Mouse (Mus musculus) kidney, adult 2 months (tissue): ENCODE measurements at regions not wholly inside any gene's neighbourhood (a gene's known extent, or its start where the extent isn't known, plus 50 kb on each side); places are given as distances from the start of the nearest gene placed in this dataset.

Experiments used
- DNase-seq: peaks from one replicate; pipeline ENCODE4 v3.0.0; 2021
- H3K27ac ChIP-seq: fragments of 200-500 bp; 2 replicates; pipeline ENCODE4 v1.5.1; 2012; ENCODE audit warnings: low read depth, low read length, control low read depth, inconsistent platforms; ENCODE audit not compliant: insufficient read depth
- H3K27me3 ChIP-seq: fragments of 200-500 bp; replicated peaks from 2 replicates; pipeline ENCODE4 v1.6.1; 2012; ENCODE audit warnings: mild to moderate bottlenecking, moderate library complexity, low read length, inconsistent platforms; ENCODE audit not compliant: control insufficient read depth, insufficient read depth
- H3K36me3 ChIP-seq: fragments of 200-500 bp; 2 replicates; pipeline ENCODE4 v1.6.1; 2012; ENCODE audit warnings: mild to moderate bottlenecking, moderate library complexity, low read length, inconsistent platforms; ENCODE audit not compliant: control insufficient read depth, insufficient read depth
- H3K4me1 ChIP-seq: fragments of 200-500 bp; 2 replicates; pipeline ENCODE4 v1.6.1; 2011; ENCODE audit warnings: low read length; ENCODE audit not compliant: control insufficient read depth, insufficient read depth
- H3K4me3 ChIP-seq: fragments of 200-500 bp; 2 replicates; pipeline ENCODE4 v1.5.1; 2011; ENCODE audit warnings: mild to moderate bottlenecking, low read depth, low read length, control low read depth; ENCODE audit not compliant: insufficient read depth
- CTCF ChIP-seq: fragments of 200-500 bp; conservative IDR thresholded peaks from 2 replicates; pipeline ENCODE4 v1.5.1; 2011; ENCODE audit warnings: low read depth, mild to moderate bottlenecking, control low read depth, low read length, moderate library complexity, mixed read lengths; ENCODE audit not compliant: insufficient read depth, insufficient read length
- POLR2A ChIP-seq: fragments of 200-500 bp; IDR thresholded peaks from one replicate; pipeline ENCODE4 v1.6.1; 2011; ENCODE audit warnings: low read depth, low read length, control low read depth
- WGBS: fragments of 180-500 bp; shearing (Covaris S2); methylation state at CpG from one replicate; pipeline ENCODE4 v1.1.7; 2018; 5-methylcytosine and 5-hydroxymethylcytosine counted together

DNA sequence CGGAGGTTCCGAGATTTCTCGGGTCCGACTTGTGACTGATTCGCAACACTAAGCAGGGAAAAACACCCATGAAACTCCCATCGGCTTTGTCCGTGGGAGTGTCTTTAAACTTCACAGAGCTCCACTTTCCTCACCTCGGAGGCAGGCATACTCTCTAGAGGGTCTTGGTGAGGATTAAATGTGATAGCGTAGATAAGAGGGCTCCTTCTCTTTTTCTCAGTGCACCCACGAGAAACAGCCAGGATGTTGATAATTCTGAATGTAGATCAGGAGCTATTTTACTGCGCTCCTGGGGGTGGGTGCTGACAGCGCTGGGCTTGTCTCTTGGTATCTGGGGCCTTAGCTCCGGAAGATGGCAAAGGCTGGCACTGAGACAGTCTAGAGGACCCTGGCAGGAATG lies 160.9 kb downstream of the Phlda1 start:
- TF ChIP-seq CTCF (no peak), POLR2A (no peak)
- Histone ChIP-seq H3K4me1 (no peaks in the 10 kb centered on the region), H3K4me3 (no peak overlapping the region), H3K36me3 (no peaks in the 10 kb centered on the region), H3K27ac (no peak overlapping the region), H3K27me3 (no peaks in the 10 kb centered on the region)
- WGBS, result 56% methylated on average over 13 of the region's 13 CpGs
- DNase-seq, result no peak

DNA sequence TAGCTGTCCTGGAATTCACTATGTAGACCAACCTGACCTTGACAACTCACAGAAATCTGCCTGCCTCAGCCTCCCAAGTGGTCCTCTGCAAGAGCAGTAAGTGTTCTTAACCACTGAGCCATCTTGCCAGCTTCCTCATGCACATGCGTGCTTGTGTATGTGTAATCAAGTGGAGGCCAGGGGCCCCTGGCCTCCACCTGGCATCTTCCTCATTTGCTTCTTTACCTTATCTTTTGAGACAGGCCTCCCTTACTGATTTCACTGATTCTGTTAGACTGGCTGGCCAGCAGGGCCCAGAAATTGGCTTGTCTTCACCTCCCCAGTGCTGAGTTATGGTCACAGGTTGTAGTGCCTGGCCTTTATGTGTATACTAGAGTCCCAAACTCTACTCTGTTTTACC lies 162.6 kb downstream of the Phlda1 start:
- Histone ChIP-seq H3K4me1 (no peaks in the 10 kb centered on the region), H3K36me3 (no peaks in the 10 kb centered on the region), H3K27ac (no peak overlapping the region), H3K4me3 (no peak overlapping the region), H3K27me3 (no peaks in the 10 kb centered on the region)
- 90% methylated on average over 1 of the region's 1 CpGs for whole genome bisulfite sequencing
- TF ChIP-seq POLR2A (no peak), CTCF (no peak)
- DNase-seq, result no peak

- no peak for TF ChIP-seq CTCF
- no peak for TF ChIP-seq POLR2A
- Histone ChIP-seq H3K36me3 (no peaks in the 10 kb centered on the region), H3K4me3 (no peak overlapping the region), H3K4me1 (no peaks in the 10 kb centered on the region), H3K27me3 (no peaks in the 10 kb centered on the region), H3K27ac (no peak overlapping the region)
- WGBS, result 67% methylated on average over 6 of the region's 6 CpGs
- peak; percentile 41 for DNase-seq
These were observed 163.6 kb downstream of the Phlda1 start for GRCm38 (mm10) chr10:111669658-111670057.

- Histone ChIP-seq H3K4me1 (no peaks in the 10 kb centered on the region), H3K27ac (no peak overlapping the region), H3K4me3 (no peak overlapping the region), H3K27me3 (no peaks in the 10 kb centered on the region), H3K36me3 (no peaks in the 10 kb centered on the region)
- 58% methylated on average over 14 of the region's 14 CpGs for WGBS
- no peak for DNase-seq
- TF ChIP-seq POLR2A (no peak), CTCF (no peak)
These were observed 164.6 kb downstream of the Phlda1 start for GRCm38 (mm10) chr10:111670666-111671065.

DNA sequence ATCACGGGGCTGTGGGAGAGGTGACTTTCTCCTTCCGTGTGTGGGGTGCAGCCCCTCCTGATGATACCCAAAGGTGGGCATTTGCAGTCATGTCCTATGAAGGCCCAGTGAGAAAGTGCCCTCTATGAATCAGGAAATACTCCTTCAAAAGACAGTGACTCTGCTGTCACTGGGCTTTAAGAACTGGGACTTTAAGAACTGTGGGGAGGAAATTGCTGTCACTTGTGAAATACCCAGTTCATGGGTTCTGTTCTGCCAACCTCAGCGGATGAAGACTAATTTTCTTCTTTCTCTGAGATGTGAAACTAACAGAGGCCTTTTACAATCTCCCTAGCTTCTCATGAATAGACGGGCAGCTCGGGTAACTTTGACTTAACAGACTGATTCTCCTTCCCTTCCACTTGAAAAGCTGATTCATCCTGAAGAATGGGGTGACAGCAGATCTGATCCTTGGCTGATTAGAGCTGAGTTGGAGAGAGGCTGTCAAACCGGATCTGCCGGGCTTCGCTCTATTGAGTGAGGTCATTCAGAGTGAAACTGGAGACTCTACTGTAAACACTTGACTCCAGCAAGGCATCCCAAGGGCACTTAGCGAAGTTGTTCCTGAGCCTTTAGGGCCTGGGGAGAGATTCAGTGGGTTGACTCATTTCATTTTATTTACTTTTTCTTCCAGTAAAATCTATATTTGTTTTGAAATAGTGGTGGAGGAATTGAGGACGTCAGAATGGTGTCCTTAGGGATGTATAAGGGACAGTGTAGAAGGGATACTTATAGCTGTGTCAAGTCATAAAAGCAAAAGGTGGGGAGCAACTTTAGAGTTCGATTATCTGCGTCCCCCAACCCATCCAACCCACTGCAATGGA lies 166.6 kb downstream of the Phlda1 start:
- TF ChIP-seq CTCF (no peak), POLR2A (no peak)
- H3K4me3 ChIP-seq, result no peak overlapping the region
- H3K27me3 ChIP-seq, result no peaks in the 10 kb centered on the region
- H3K4me1 ChIP-seq, result no peaks in the 10 kb centered on the region
- 48% methylated on average over 12 of the region's 12 CpGs for WGBS
- peak; percentile 46 for DNase-seq
- no peak overlapping the region for H3K27ac ChIP-seq
- H3K36me3 ChIP-seq, result no peaks in the 10 kb centered on the region

DNA sequence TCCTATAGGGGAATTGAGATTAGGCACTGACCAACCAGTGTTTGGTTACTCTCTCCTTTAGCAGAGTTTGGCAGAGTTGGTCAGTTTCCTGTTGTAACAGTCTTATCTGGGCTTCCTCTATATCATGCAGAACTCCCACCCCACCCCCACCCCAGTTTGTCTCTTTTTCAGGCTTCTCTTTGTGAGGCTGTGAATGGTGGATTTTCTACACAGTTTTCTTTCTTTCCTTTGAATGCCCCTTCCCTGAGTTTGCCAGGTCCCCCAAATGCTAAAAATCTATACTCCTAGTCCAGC lies 167.2 kb downstream of the Phlda1 start:
- Histone ChIP-seq H3K4me3 (no peak overlapping the region), H3K36me3 (no peaks in the 10 kb centered on the region), H3K27ac (no peak overlapping the region), H3K27me3 (no peaks in the 10 kb centered on the region), H3K4me1 (no peaks in the 10 kb centered on the region)
- no peak for DNase-seq
- TF ChIP-seq POLR2A, result no peak
- no peak for TF ChIP-seq CTCF

- H3K36me3 ChIP-seq, result no peaks in the 10 kb centered on the region
- 52% methylated on average over 4 of the region's 4 CpGs for WGBS
- H3K27me3 ChIP-seq, result no peaks in the 10 kb centered on the region
- TF ChIP-seq CTCF (no peak), POLR2A (no peak)
- H3K4me3 ChIP-seq, result no peak overlapping the region
- H3K4me1 ChIP-seq, result no peaks in the 10 kb centered on the region
- no peak overlapping the region for H3K27ac ChIP-seq
- peak; percentile 27 for DNase-seq
These were observed 170.2 kb downstream of the Phlda1 start for GRCm38 (mm10) chr10:111676255-111676654.
